ENCODE assay signal across 18 mouse cellular contexts in the genomic region with DNA sequence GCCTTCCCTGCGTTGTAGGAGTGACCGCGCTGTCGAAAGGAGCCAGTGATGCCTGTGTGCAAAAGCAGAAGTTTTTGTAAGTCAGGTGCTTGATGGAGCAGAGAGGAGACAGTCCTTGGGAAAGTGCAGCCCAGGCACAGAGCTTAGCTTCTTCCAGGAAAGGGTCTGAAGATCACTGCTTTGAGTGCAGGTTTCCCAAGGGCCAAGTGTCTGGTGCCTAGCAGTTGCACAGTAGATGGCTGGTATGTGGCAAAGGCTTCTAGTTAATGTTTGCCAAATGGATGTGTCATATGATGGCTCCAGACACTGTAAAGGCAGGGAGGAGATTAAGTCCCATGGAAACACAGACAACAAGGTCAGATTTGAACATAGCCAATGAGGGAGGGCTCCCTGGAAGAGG. TPM values are rescaled to one million over a fixed set of nuclear protein-coding genes. Genes with fewer than 3 reads are reported as not detected.
A peak's percentile ranks its signal among the peaks of the same experiment; 100 is the strongest.
DNase-seq lines count a peak whose midpoint lies in the region; ATAC-seq and TF ChIP-seq lines count a peak whose summit lies in the region.
"Had no signal": no experiment of that assay in that cellular context is flagged by ENCODE, and none has a peak within 500 bp of the region (broad histone marks: within the 10 kb centered on the region; RNA-seq: fewer than 3 reads in every experiment).

No protein-coding gene starts in this region.

- 92% methylated on average over 4 of the region's 4 CpGs for WGBS in liver, adult 2 months
- WGBS in liver, embryonic 12.5 days (ENCODE audit: insufficient replicate concordance): 84% methylated on average over 4 of the region's 4 CpGs
- WGBS in intestine, embryonic 14.5 days: 90% methylated on average over 4 of the region's 4 CpGs
- 85% methylated on average over 4 of the region's 4 CpGs for WGBS in kidney, embryonic 15.5 days
- 88% methylated on average over 4 of the region's 4 CpGs for WGBS in stomach, postnatal 0 days

- no peak overlapping the region for H3K4me3 ChIP-seq in liver, adult 2 months (ENCODE audit: insufficient read depth, low read depth, low read length)
- H3K4me3 ChIP-seq in liver, embryonic 12.5 days: no peak overlapping the region
- no peak overlapping the region for H3K4me3 ChIP-seq in intestine, embryonic 14.5 days (ENCODE audit: low read depth, low read length)
- no peak overlapping the region for H3K4me3 ChIP-seq in kidney, embryonic 15.5 days (replicated peaks)
- no peak overlapping the region for H3K4me3 ChIP-seq in stomach, postnatal 0 days (ENCODE audit: low read depth, low read length)
- H3K4me3 ChIP-seq: liver, embryonic 13.5 days had no signal

- no peaks in the 10 kb centered on the region for H3K79me2 ChIP-seq in liver, adult 2 months (ENCODE audit: control insufficient read depth, insufficient read depth, low read length)

- H3K27me3 ChIP-seq in liver, adult 2 months (ENCODE audit: control insufficient read depth, insufficient read depth, low read length): no peaks in the 10 kb centered on the region
- peaks cover 59% of the 10 kb centered on the region for H3K27me3 ChIP-seq in liver, embryonic 12.5 days (replicated peaks)
- H3K27me3 ChIP-seq in intestine, embryonic 14.5 days (replicated peaks; ENCODE audit: control insufficient read depth, insufficient read depth, low read length): no peaks in the 10 kb centered on the region
- H3K27me3 ChIP-seq in kidney, embryonic 15.5 days: peaks cover 8% of the 10 kb centered on the region; the same call in 1 of the 2 replicates
- no peaks in the 10 kb centered on the region for H3K27me3 ChIP-seq in stomach, postnatal 0 days (ENCODE audit: control insufficient read depth, insufficient read depth, low read length)

- H3K4me1 ChIP-seq in liver, adult 2 months (ENCODE audit: control insufficient read depth, insufficient read depth, low read length): peaks cover 19% of the 10 kb centered on the region
- H3K4me1 ChIP-seq in liver, embryonic 12.5 days: no peaks in the 10 kb centered on the region
- peaks cover 12% of the 10 kb centered on the region; the same call in 1 of the 2 replicates for H3K4me1 ChIP-seq in intestine, embryonic 14.5 days (replicated peaks; ENCODE audit: control insufficient read depth, insufficient read depth, low read length)
- peaks cover 46% of the 10 kb centered on the region for H3K4me1 ChIP-seq in kidney, embryonic 15.5 days
- peaks cover 14% of the 10 kb centered on the region for H3K4me1 ChIP-seq in stomach, postnatal 0 days (replicated peaks; ENCODE audit: control insufficient read depth, insufficient read depth)

- peak overlapping the region; percentile 34; the same call in 1 of the 2 replicates for H3K27ac ChIP-seq in liver, adult 2 months (replicated peaks; ENCODE audit: insufficient read depth, low read depth, low read length)
- H3K27ac ChIP-seq in liver, embryonic 12.5 days: no peak overlapping the region
- H3K27ac ChIP-seq in intestine, embryonic 14.5 days (ENCODE audit: low read depth): no peak overlapping the region
- H3K27ac ChIP-seq in kidney, embryonic 15.5 days: peak overlapping the region; percentile 48; the same call in 1 of the 2 replicates
- no peak overlapping the region for H3K27ac ChIP-seq in stomach, postnatal 0 days (replicated peaks)
- H3K27ac ChIP-seq: liver, embryonic 13.5 days had no signal

- no peaks in the 10 kb centered on the region for H3K36me3 ChIP-seq in liver, adult 2 months (ENCODE audit: control insufficient read depth, insufficient read depth, low read length)
- no peaks in the 10 kb centered on the region for H3K36me3 ChIP-seq in liver, embryonic 12.5 days
- H3K36me3 ChIP-seq in intestine, embryonic 14.5 days (ENCODE audit: control insufficient read depth, insufficient read depth, low read length): no peaks in the 10 kb centered on the region
- H3K36me3 ChIP-seq in kidney, embryonic 15.5 days: no peaks in the 10 kb centered on the region
- no peaks in the 10 kb centered on the region for H3K36me3 ChIP-seq in stomach, postnatal 0 days (ENCODE audit: control insufficient read depth, insufficient read depth, low read length)
- H3K36me3 ChIP-seq: liver, embryonic 13.5 days had no signal

- no peaks in the 10 kb centered on the region for H3K9me3 ChIP-seq in liver, embryonic 12.5 days (replicated peaks)
- no peaks in the 10 kb centered on the region for H3K9me3 ChIP-seq in intestine, embryonic 14.5 days (ENCODE audit: control insufficient read depth, low read length)
- no peaks in the 10 kb centered on the region for H3K9me3 ChIP-seq in kidney, embryonic 15.5 days (replicated peaks)
- H3K9me3 ChIP-seq in stomach, postnatal 0 days (ENCODE audit: control insufficient read depth, low read length): no peaks in the 10 kb centered on the region
- H3K9me3 ChIP-seq: liver, embryonic 13.5 days had no signal

- TF ChIP-seq POLR2A in liver, adult 2 months (IDR thresholded peaks at IDR 0.05; ENCODE audit: extremely low read depth, insufficient read depth, low read length): no peak

- no peak for TF ChIP-seq EP300 in stomach, postnatal 0 days (optimal IDR thresholded peaks at IDR 0.05)

- DNase-seq in liver, adult 2 months (ENCODE audit: extremely low read depth, low read depth, low spot score): peak; percentile 84
- DNase-seq in intestine, embryonic 14.5 days (ENCODE audit: low spot score): no peak
- no peak for DNase-seq in stomach, postnatal 0 days (ENCODE audit: low spot score)
- no peak for DNase-seq in layer of hippocampus, postnatal 36 days
- DNase-seq: adrenal gland, postnatal 36 days; cerebellum, postnatal 14 days; gastrocnemius, postnatal 14 days; layer of hippocampus, adult 9-11 months; liver, embryonic 13.5 days; lung, postnatal 10 days; right cerebral cortex, adult 18-20 months; spleen, adult 18-20 months had no signal

- no peak overlapping the region for H3K4me2 ChIP-seq in liver, embryonic 12.5 days
- no peak overlapping the region for H3K4me2 ChIP-seq in intestine, embryonic 14.5 days (ENCODE audit: low read length)
- H3K4me2 ChIP-seq in kidney, embryonic 15.5 days: no peak overlapping the region
- no peak overlapping the region for H3K4me2 ChIP-seq in stomach, postnatal 0 days (replicated peaks; ENCODE audit: low read depth)
- H3K4me2 ChIP-seq: liver, embryonic 13.5 days; midbrain, embryonic 11.5 days had no signal

- TF ChIP-seq CTCF in liver, adult 2 months (IDR thresholded peaks at IDR 0.05; ENCODE audit: low read depth, low read length): no peak
- TF ChIP-seq CTCF in stomach, postnatal 0 days (IDR thresholded peaks at IDR 0.05; ENCODE audit: low read depth): no peak

- H3K9ac ChIP-seq in liver, adult 2 months (ENCODE audit: low read depth, low read length): no peak overlapping the region
- H3K9ac ChIP-seq in liver, embryonic 12.5 days: no peak overlapping the region
- H3K9ac ChIP-seq in intestine, embryonic 14.5 days (ENCODE audit: low read length): no peak overlapping the region
- no peak overlapping the region for H3K9ac ChIP-seq in kidney, embryonic 15.5 days
- no peak overlapping the region for H3K9ac ChIP-seq in stomach, postnatal 0 days (ENCODE audit: low read length)
- H3K9ac ChIP-seq: liver, embryonic 13.5 days had no signal

- ATAC-seq in liver, embryonic 12.5 days: no peak
- ATAC-seq in intestine, embryonic 14.5 days (replicated peaks; ENCODE audit: low FRiP score, low TSS enrichment, low read depth): peak; percentile 49; the same call in 1 of the 2 replicates
- peak; percentile 60 for ATAC-seq in kidney, embryonic 15.5 days (replicated peaks; ENCODE audit: low FRiP score)
- peak; percentile 19; the same call in 1 of the 2 replicates for ATAC-seq in stomach, postnatal 0 days (ENCODE audit: low FRiP score, low TSS enrichment)
- no peak for ATAC-seq in granulocyte monocyte progenitor cell, adult 5-6 weeks (replicated peaks; ENCODE audit: poor library complexity, severe bottlenecking)
- ATAC-seq: CD4-positive, CD25-positive, alpha-beta regulatory T cell, adult 4 months; hindbrain, embryonic 16.5 days had no signal

RNA-seq across cellular contexts. Expression of a gene that starts 49.9 kb away (rescaled TPM):
- total RNA-seq in liver, adult 2 months (2014; rRNA removed): 20.5 and 22.8 TPM in 2 replicates
- polyA plus RNA-seq in liver, adult 2 months (2012; rRNA removed): 29.0 and 37.2 TPM in 2 replicates
- polyA plus RNA-seq in liver, embryonic 12.5 days (2016; fragmentation: Nextera tagmentation; extraction: Ambion mirVana): 2.1 and 2.2 TPM in 2 replicates
- 15.9 TPM in 2 replicates for polyA plus RNA-seq in intestine, embryonic 14.5 days (2014; fragmentation: Nextera tagmentation; extraction: Ambion mirVana)
- 6.9 and 8.4 TPM in 2 replicates for polyA plus RNA-seq in kidney, embryonic 15.5 days (2015; fragmentation: Nextera tagmentation; extraction: Ambion mirVana)
- 11.1 and 12.1 TPM in 2 replicates for polyA plus RNA-seq in stomach, postnatal 0 days (2015; fragmentation: Nextera tagmentation; extraction: Ambion mirVana)
- 10 to 100 TPM; 48.4 to 51.8 TPM for total RNA-seq in layer of hippocampus, postnatal 36 days (2021)
- total RNA-seq in granulocyte monocyte progenitor cell, adult 5-6 weeks (2014; fragmentation: Nextera tagmentation): 0.32 and 1.7 TPM in 2 replicates
- 0.65 TPM in 1 of 2 replicates, not detected in the other for total RNA-seq in granulocyte monocyte progenitor cell, adult 5-6 weeks (2017)
- polyA plus RNA-seq: CD4-positive, CD25-positive, alpha-beta regulatory T cell, adult 4 months had no signal

Comparison
In these comparisons a context has a peak if more than half of its experiments do, and no peak if none do; other contexts are left out.
1. H3K27ac ChIP-seq: peak in liver, adult 2 months (single experiment) and kidney, embryonic 15.5 days (single experiment); none in liver, embryonic 12.5 days (single experiment), intestine, embryonic 14.5 days (single experiment) and stomach, postnatal 0 days (single experiment).
2. ATAC-seq: peak in intestine, embryonic 14.5 days (single experiment), kidney, embryonic 15.5 days (single experiment) and stomach, postnatal 0 days (single experiment); none in liver, embryonic 12.5 days (single experiment) and granulocyte monocyte progenitor cell, adult 5-6 weeks (single experiment).